Mouse (Mus musculus) hindbrain, postnatal 0 days (tissue): ENCODE data around the gene Miga1. TPM values are rescaled to one million over a fixed set of nuclear protein-coding genes. Genes with fewer than 3 reads are reported as not detected.
A peak's percentile ranks its signal among the peaks of the same experiment; 100 is the strongest.
"Not testable (repeated sequence)": the region's sequence is repeated elsewhere in the genome, so short reads cannot be mapped to it uniquely, and the experiment has no call there.

Source experiments
- ATAC-seq: fragments of 200-750 bp; cut with Nextera tagmentation; 2 replicates; pipeline ENCODE4 v1.8.0; 2017; ENCODE audit warnings: mild to moderate bottlenecking, moderate TSS enrichment, moderate library complexity
- DNase-seq: peaks from one replicate; pipeline ENCODE4 v3.0.0-alpha.2; 2015; ENCODE audit warnings: low spot score
- H3K27ac ChIP-seq: fragments of 300-500 bp; sonication (generic); 2 replicates; pipeline ENCODE4 v1.5.1; 2014; ENCODE audit warnings: mild to moderate bottlenecking
- H3K27me3 ChIP-seq: fragments of 300-500 bp; sonication (generic); 2 replicates; pipeline ENCODE4 v1.6.1; 2014; ENCODE audit warnings: low read length, mixed read lengths; ENCODE audit not compliant: insufficient read depth
- H3K36me3 ChIP-seq: fragments of 300-500 bp; sonication (generic); 2 replicates; pipeline ENCODE4 v1.6.1; 2014; ENCODE audit warnings: low read length, mixed read lengths; ENCODE audit not compliant: insufficient read depth
- H3K4me1 ChIP-seq: fragments of 300-500 bp; sonication (generic); 2 replicates; pipeline ENCODE4 v1.6.1; 2014; ENCODE audit warnings: antibody characterized with exemption, low read length, mixed read lengths; ENCODE audit not compliant: insufficient read depth
- H3K4me2 ChIP-seq: fragments of 300-500 bp; sonication (generic); 2 replicates; pipeline ENCODE4 v1.6.1; 2014; ENCODE audit warnings: low read depth, mild to moderate bottlenecking, low read length, moderate library complexity, mixed read lengths
- H3K4me3 ChIP-seq: fragments of 300-500 bp; sonication (generic); 2 replicates; pipeline ENCODE4 v1.5.1; 2014; ENCODE audit warnings: low read length
- H3K9ac ChIP-seq: fragments of 300-500 bp; sonication (generic); replicated peaks from 2 replicates; pipeline ENCODE4 v1.6.1; 2014; ENCODE audit warnings: mild to moderate bottlenecking, low read length, moderate library complexity, mixed read lengths
- H3K9me3 ChIP-seq: fragments of 300-500 bp; sonication (generic); 2 replicates; pipeline ENCODE4 v1.6.1; 2016; ENCODE audit warnings: low read length, mixed read lengths
- CTCF ChIP-seq: IDR thresholded peaks from 2 replicates; pipeline ENCODE4 v1.5.1; 2016; ENCODE audit warnings: antibody characterized with exemption, control low read depth, low read depth
- WGBS: fragments of 180-500 bp; shearing (Covaris S2); extraction: QIAGEN DNeasy Blood & Tissue Kit; methylation state at CpG from one replicate; pipeline ENCODE4 v1.1.7; 2014; 5-methylcytosine and 5-hydroxymethylcytosine counted together
- polyA plus RNA-seq: library from polyadenylated mRNA; unstranded; fragments of >200 nt; fragmentation: Nextera tagmentation; extraction: Ambion mirVana; gene quantifications from 2 replicates; pipeline ENCODE4 v1.2.1, GENCODE M21; 2015
- total RNA-seq: library from RNA; depleted of rRNA; stranded (reverse); fragments of >200 nt; gene quantifications from 2 replicates; pipeline ENCODE4 v1.2.3, GENCODE M21; 2014

The Miga1 gene
- total and polyA plus RNA-seq, 2 experiments from 2014 or later = 16.7 to 21.1 TPM

DNA sequence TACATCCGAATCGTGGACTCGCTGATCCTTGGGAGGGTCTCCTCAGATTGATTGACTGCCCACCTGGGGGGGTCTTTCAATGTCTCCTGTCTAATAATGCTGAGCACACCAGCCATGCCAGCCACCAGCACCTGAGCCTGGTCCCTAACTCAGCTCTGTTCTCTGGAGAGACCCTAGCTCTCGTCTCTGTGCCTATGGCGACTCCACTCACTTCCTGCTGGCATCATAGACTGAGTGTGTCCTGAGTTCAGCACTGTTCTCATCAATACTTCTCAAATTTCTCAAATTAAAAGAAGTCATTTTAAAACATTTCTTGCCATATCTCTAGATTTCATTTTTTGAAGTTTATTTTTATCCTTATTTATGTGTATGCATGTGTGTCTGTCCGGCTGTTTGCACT lies 8.1 kb downstream of the Miga1 start:
- no peaks in the 10 kb centered on the region for H3K9me3 ChIP-seq
- no peaks in the 10 kb centered on the region for H3K27me3 ChIP-seq
- H3K4me1 ChIP-seq = no peaks in the 10 kb centered on the region
- no peak overlapping the region for H3K4me3 ChIP-seq
- peaks cover 30% of the 10 kb centered on the region for H3K36me3 ChIP-seq
- no peak overlapping the region for H3K27ac ChIP-seq
- ATAC-seq (no peak), DNase-seq (no peak)
- H3K9ac ChIP-seq = no peak overlapping the region
- no peak for TF ChIP-seq CTCF
- WGBS = 96% methylated on average over 4 of the region's 6 CpGs
- no peak overlapping the region for H3K4me2 ChIP-seq

DNA sequence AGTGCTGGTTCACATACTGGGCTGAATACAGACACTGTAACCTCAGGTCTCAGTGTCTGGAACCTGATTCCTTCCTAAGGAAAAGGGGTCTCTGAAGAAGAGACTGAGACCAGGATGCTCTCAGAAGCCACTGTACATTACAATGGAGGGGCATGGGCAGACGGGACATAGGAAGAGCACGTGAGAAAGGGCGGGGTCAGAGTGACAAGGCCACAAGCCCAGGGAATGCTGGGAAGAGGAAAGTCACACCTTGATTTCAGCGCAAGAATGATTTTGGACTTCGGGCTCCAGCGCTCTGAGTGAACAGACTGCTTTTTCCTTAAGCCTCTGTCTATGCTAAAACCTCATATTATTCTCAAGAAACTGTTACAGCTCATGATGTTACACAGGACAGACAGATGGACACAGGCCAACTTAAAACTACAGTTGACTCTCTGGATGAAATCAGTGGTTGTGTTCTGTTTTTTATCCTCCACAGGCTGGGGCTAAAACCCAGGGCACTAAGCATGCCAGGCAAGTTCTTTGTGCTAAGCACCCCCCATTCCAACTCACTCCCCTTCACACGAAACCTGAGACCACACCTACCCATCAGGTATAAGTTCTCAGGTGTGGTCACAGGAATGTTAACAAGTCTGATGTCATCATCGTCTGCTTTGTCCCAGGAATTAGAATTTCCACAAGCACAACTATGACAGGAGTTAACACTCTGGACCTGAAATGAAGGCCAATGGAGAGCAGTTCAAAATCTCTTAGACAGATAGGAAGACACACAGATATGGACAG lies 18.3 kb downstream of the Miga1 start:
- H3K4me1 ChIP-seq = no peaks in the 10 kb centered on the region
- peaks cover 11% of the 10 kb centered on the region for H3K36me3 ChIP-seq
- no peaks in the 10 kb centered on the region for H3K9me3 ChIP-seq
- TF ChIP-seq CTCF = no peak
- H3K9ac ChIP-seq = no peak overlapping the region
- DNase-seq (no peak), ATAC-seq (no peak)
- no peak overlapping the region for H3K4me2 ChIP-seq
- H3K27me3 ChIP-seq = no peaks in the 10 kb centered on the region
- H3K27ac ChIP-seq = no peak overlapping the region
- 93% methylated on average over 8 of the region's 8 CpGs for WGBS
- no peak overlapping the region for H3K4me3 ChIP-seq

DNA sequence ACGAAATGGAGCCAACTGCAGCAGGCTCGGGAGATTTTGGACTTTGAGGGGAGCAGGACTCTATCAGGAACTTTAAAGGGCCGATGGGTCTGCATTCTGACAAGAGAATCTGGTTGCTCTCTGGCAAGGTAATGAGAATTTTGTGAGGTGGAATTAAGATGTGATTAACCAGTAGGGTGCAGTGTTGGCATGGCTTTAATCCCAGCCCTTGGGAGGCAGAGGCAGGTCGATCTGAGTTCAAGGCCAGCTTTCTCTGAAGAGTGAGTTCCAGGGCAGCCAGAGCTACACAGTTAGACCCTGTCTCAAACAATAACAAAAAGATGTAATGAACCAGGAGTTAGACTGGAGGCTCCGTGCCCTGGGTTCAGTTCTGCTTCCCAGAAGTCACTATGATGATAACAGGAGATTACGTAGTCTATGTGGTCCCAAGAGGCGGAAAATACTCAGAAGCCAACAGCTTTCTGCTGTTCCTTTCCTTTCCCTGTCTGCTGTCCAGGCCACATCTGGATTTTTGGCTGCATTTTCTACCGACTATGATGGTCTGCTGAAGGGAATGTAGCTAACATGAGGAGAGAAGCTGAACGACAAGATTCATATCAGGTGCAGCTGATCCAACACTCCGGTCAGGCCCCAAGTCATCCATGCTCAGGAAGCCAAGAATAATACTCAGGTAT lies 19.1 kb downstream of the Miga1 start:
- ATAC-seq = no peak
- no peak overlapping the region for H3K9ac ChIP-seq
- H3K4me1 ChIP-seq = no peaks in the 10 kb centered on the region
- no peak for DNase-seq
- 89% methylated on average over 10 of the region's 10 CpGs for WGBS
- H3K4me2 ChIP-seq = no peak overlapping the region
- no peaks in the 10 kb centered on the region for H3K9me3 ChIP-seq
- no peaks in the 10 kb centered on the region for H3K27me3 ChIP-seq
- TF ChIP-seq CTCF = no peak
- H3K36me3 ChIP-seq = peaks cover 11% of the 10 kb centered on the region
- H3K4me3 ChIP-seq = no peak overlapping the region
- H3K27ac ChIP-seq = no peak overlapping the region

DNA sequence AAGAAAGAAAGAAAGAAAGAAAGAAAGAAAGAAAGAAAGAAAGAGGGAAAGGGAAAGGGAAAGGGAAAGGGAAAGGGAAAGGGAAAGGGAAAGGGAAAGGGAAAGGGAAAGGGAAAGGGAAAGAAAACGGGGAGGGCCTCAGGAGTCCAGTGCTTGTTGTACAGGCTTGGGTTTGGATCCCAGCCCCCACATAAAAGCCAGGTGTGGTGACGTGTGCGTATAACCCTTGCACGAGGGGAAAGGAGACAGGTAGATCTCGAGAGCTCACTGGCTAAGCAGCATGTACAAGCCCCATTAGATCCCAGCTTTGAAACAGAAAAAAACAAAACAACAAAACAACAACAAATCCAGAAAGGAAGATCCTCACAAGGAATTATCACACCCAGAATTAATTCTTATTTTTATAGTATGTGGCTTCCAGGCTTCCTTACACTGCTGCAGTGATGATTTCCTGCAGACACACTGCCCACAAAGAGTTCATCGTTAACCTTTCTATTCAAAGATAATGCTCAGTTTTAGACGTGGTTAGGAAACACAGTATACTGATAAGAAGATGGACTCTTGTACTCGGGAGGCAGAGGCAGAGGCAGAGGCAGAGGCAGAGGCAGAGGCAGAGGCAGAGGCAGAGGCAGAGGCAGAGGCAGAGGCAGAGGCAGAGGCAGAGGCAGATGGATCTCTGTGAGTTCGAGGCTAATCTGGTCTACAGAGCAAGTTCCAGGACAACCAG lies 23.6 kb downstream of the Miga1 start:
- not testable (repeated sequence) for H3K4me1 ChIP-seq, H3K9ac ChIP-seq, H3K9me3 ChIP-seq, DNase-seq, H3K27me3 ChIP-seq, H3K27ac ChIP-seq, H3K4me3 ChIP-seq, H3K4me2 ChIP-seq, ATAC-seq
- peaks cover 24% of the 10 kb centered on the region for H3K36me3 ChIP-seq
- WGBS = 91% methylated on average over 9 of the region's 9 CpGs

DNA sequence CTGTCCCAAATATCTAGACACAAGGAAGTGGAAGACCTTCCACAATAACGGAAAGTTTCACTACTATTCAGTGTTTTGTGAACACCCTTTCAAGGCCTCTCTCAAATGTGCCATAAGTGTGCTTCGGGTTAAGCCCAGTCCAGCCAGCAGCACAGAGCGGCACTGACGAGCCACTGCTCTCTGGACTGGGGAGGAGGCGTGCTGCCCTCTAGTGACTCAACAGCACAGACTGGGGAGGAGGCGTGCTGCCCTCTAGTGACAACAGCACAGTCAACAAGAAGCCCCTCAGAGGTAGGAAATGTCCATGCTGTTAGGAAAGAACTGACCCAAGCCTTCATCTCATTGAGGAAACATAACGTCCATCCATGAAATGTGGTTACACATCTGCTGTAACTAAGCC lies 24.6 kb downstream of the Miga1 start:
- H3K4me1 ChIP-seq = no peaks in the 10 kb centered on the region

DNA sequence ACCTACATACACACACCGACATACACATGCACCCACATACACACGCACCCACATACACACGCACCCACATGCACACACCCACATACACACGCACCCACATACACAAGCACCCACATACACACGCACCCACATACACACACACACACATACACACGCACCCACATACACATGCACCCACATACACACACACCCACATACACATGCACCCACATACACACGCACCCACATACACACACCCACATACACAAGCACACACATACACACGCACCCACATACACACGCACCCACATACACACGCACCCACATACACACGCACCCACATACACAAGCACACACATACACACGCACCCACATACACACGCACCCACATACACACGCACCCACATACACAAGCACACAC lies 25.5 kb downstream of the Miga1 start:
- H3K27ac ChIP-seq, H3K4me2 ChIP-seq, H3K27me3 ChIP-seq, H3K4me3 ChIP-seq, H3K9ac ChIP-seq, H3K9me3 ChIP-seq, DNase-seq, H3K4me1 ChIP-seq, ATAC-seq: not testable (repeated sequence)
- H3K36me3 ChIP-seq = peaks cover 14% of the 10 kb centered on the region; the same call in 1 of the 2 replicates
- 84% methylated on average over 14 of the region's 14 CpGs for WGBS

More for the DNA sequence above, 24.6 kb downstream of the Miga1 start:
- H3K4me3 ChIP-seq = no peak overlapping the region
- no peaks in the 10 kb centered on the region for H3K9me3 ChIP-seq
- 11% methylated on average over 7 of the region's 7 CpGs for WGBS
- no peak overlapping the region for H3K9ac ChIP-seq
- no peaks in the 10 kb centered on the region for H3K27me3 ChIP-seq
- peak; percentile 99 for TF ChIP-seq CTCF
- no peak overlapping the region for H3K4me2 ChIP-seq
- no peak overlapping the region for H3K27ac ChIP-seq
- peaks cover 17% of the 10 kb centered on the region for H3K36me3 ChIP-seq
- ATAC-seq (peak; percentile 92), DNase-seq (peak; percentile 84)
